Mouse (Mus musculus) heart, embryonic 14.5 days (tissue): ENCODE measurements around the gene Ddx50. TPM values are rescaled to one million over a fixed set of nuclear protein-coding genes. Genes with fewer than 3 reads are reported as not detected.
A peak's percentile ranks its signal among the peaks of the same experiment; 100 is the strongest.
"Not testable (repeated sequence)": the region's sequence is repeated elsewhere in the genome, so short reads cannot be mapped to it uniquely, and the experiment has no call there.

Source experiments
- ATAC-seq: fragments of 200-750 bp; cut with Nextera tagmentation; 2 replicates; pipeline ENCODE4 v1.8.0; 2017; ENCODE audit warnings: low read depth, moderate TSS enrichment; ENCODE audit not compliant: insufficient number of reproducible peaks, insufficient read depth, low FRiP score
- H3K27ac ChIP-seq, 2 experiments: fragments of 200-500 bp in 1 of 2; fragments of 300-500 bp in 1 of 2; sonication (generic) in 1 of 2; replicated peaks in 1 of 2; 2 replicates each; pipeline ENCODE4 v1.5.1; 2012 to 2014; ENCODE audit warnings: low read depth in 2 of 2, low read length in 2 of 2, control low read depth in 1 of 2, mild to moderate bottlenecking in 1 of 2, mixed read lengths in 1 of 2; ENCODE audit not compliant: control insufficient read depth in 1 of 2, insufficient read depth in 1 of 2
- H3K27me3 ChIP-seq: fragments of 300-500 bp; sonication (generic); 2 replicates; pipeline ENCODE4 v1.6.1; 2014; ENCODE audit warnings: mild to moderate bottlenecking, low read length, control low read depth; ENCODE audit not compliant: control insufficient read depth, insufficient read depth
- H3K36me3 ChIP-seq: fragments of 300-500 bp; sonication (generic); 2 replicates; pipeline ENCODE4 v1.6.1; 2014; ENCODE audit warnings: mild to moderate bottlenecking, control low read depth, low read length, mixed read lengths; ENCODE audit not compliant: control insufficient read depth, insufficient read depth
- H3K4me1 ChIP-seq, 2 experiments: fragments of 200-500 bp in 1 of 2; fragments of 300-500 bp in 1 of 2; sonication (generic) in 1 of 2; 2 replicates each; pipeline ENCODE4 v1.6.1; 2012 to 2014; ENCODE audit warnings: low read length in 2 of 2, control low read depth in 1 of 2, mixed read lengths in 1 of 2; ENCODE audit not compliant: control insufficient read depth in 2 of 2, insufficient read depth in 2 of 2
- H3K4me2 ChIP-seq: fragments of 300-500 bp; sonication (generic); 2 replicates; pipeline ENCODE4 v1.6.1; 2014; ENCODE audit warnings: mild to moderate bottlenecking, low read length
- H3K4me3 ChIP-seq, 2 experiments: fragments of 200-500 bp in 1 of 2; fragments of 300-500 bp in 1 of 2; sonication (generic) in 1 of 2; 2 replicates each; pipeline ENCODE4 v1.5.1; 2012 to 2014; ENCODE audit warnings: low read length in 2 of 2, mild to moderate bottlenecking in 2 of 2, control low read depth in 1 of 2, low read depth in 1 of 2, moderate library complexity in 1 of 2; ENCODE audit not compliant: control insufficient read depth in 1 of 2, insufficient read depth in 1 of 2
- H3K9ac ChIP-seq: fragments of 300-500 bp; sonication (generic); 2 replicates; pipeline ENCODE4 v1.6.1; 2014; ENCODE audit warnings: mild to moderate bottlenecking, low read length
- H3K9me3 ChIP-seq: fragments of 300-500 bp; sonication (generic); 2 replicates; pipeline ENCODE4 v1.6.1; 2016; ENCODE audit warnings: low read length, control low read depth; ENCODE audit not compliant: control insufficient read depth
- WGBS: fragments of 180-500 bp; shearing (Covaris S2); extraction: QIAGEN DNeasy Blood & Tissue Kit; methylation state at CpG from one replicate; pipeline ENCODE4 v1.1.7; 2014; 5-methylcytosine and 5-hydroxymethylcytosine counted together
- polyA plus RNA-seq: library from polyadenylated mRNA; unstranded; fragments of >200 nt; fragmentation: Nextera tagmentation; extraction: Ambion mirVana; gene quantifications from 2 replicates; pipeline ENCODE4 v1.2.1, GENCODE M21; 2014

The Ddx50 gene
- polyA plus RNA-seq, 1 experiment from 2014 or later = 102 TPM

GRCm38 (mm10) chr10:62579129-62579528 is 71.9 kb downstream of the Ddx50 start:
- not testable (repeated sequence) for H3K27ac ChIP-seq, ATAC-seq, H3K4me3 ChIP-seq, H3K4me2 ChIP-seq, H3K9me3 ChIP-seq, H3K9ac ChIP-seq, H3K27me3 ChIP-seq, H3K4me1 ChIP-seq
- H3K36me3 ChIP-seq = peaks cover 64% of the 10 kb centered on the region
- 88% methylated on average over 11 of the region's 13 CpGs for WGBS

- ATAC-seq = peak; percentile 99
- Histone ChIP-seq H3K4me3 (peak within 1 kb of the TSS; percentile 88 to 95), H3K9me3 (no peaks in the 10 kb centered on the region), H3K4me2 (peak within 1 kb of the TSS; percentile 92), H3K27me3 (no peaks in the 10 kb centered on the region), H3K36me3 (peaks cover 63% of the 10 kb centered on the region), H3K4me1 (peaks cover 4 to 10% of the 10 kb centered on the region in 2 experiments), H3K27ac (peak within 1 kb of the TSS; percentile 56 to 75; a peak in 3 of 4 replicates), H3K9ac (peak within 1 kb of the TSS; percentile 85)
- 5% methylated on average over 33 of the region's 33 CpGs for WGBS
These were observed 72.5 kb downstream of the Ddx50 start, which contains the start of gene Kif1bp for GRCm38 (mm10) chr10:62578338-62579100. TSS of gene Kif1bp (minus strand) at chr10:62578457.

GRCm38 (mm10) chr10:62577673-62578337 is 73.2 kb downstream of the Ddx50 start:
- under 1% methylated on average over 54 of the region's 54 CpGs for WGBS
- no peaks in the 10 kb centered on the region for H3K9me3 ChIP-seq
- no peaks in the 10 kb centered on the region for H3K27me3 ChIP-seq
- H3K27ac ChIP-seq = peak overlapping the region; percentile 56 to 75; a peak in 3 of 4 replicates
- peaks cover 62% of the 10 kb centered on the region for H3K36me3 ChIP-seq
- H3K9ac ChIP-seq = peak overlapping the region; percentile 85
- peak overlapping the region; percentile 88 to 95 for H3K4me3 ChIP-seq
- ATAC-seq = peak; percentile 55
- H3K4me2 ChIP-seq = peak overlapping the region; percentile 92
- H3K4me1 ChIP-seq = peaks cover 4 to 10% of the 10 kb centered on the region in 2 experiments

GRCm38 (mm10) chr10:62575001-62575400 is 76.0 kb downstream of the Ddx50 start:
- H3K27me3 ChIP-seq = no peaks in the 10 kb centered on the region
- no peak for ATAC-seq
- H3K9ac ChIP-seq = no peak overlapping the region
- H3K4me2 ChIP-seq = no peak overlapping the region
- H3K4me3 ChIP-seq = no peak overlapping the region
- WGBS = 87% methylated on average over 13 of the region's 13 CpGs
- peaks cover 58% of the 10 kb centered on the region for H3K36me3 ChIP-seq
- peaks cover 4 to 10% of the 10 kb centered on the region in 2 experiments for H3K4me1 ChIP-seq
- no peak overlapping the region for H3K27ac ChIP-seq
- H3K9me3 ChIP-seq = no peaks in the 10 kb centered on the region

GRCm38 (mm10) chr10:62570126-62570871 is 80.7 kb downstream of the Ddx50 start:
- Histone ChIP-seq H3K36me3 (peaks cover 90% of the 10 kb centered on the region), H3K4me3 (no peak overlapping the region), H3K27ac (no peak overlapping the region), H3K27me3 (no peaks in the 10 kb centered on the region), H3K4me1 (no peaks in the 10 kb centered on the region), H3K9ac (no peak overlapping the region), H3K4me2 (no peak overlapping the region), H3K9me3 (no peaks in the 10 kb centered on the region)
- no peak for ATAC-seq
- 91% methylated on average over 7 of the region's 7 CpGs for WGBS

- Histone ChIP-seq H3K27ac (no peak overlapping the region), H3K4me3 (no peak overlapping the region), H3K27me3 (no peaks in the 10 kb centered on the region), H3K4me1 (no peaks in the 10 kb centered on the region), H3K9ac (no peak overlapping the region), H3K4me2 (no peak overlapping the region), H3K36me3 (peaks cover 86% of the 10 kb centered on the region), H3K9me3 (no peaks in the 10 kb centered on the region)
- no peak for ATAC-seq
- 74% methylated on average over 4 of the region's 4 CpGs for WGBS
These were observed 82.2 kb downstream of the Ddx50 start for GRCm38 (mm10) chr10:62568861-62569260.
